In the genomic region with DNA sequence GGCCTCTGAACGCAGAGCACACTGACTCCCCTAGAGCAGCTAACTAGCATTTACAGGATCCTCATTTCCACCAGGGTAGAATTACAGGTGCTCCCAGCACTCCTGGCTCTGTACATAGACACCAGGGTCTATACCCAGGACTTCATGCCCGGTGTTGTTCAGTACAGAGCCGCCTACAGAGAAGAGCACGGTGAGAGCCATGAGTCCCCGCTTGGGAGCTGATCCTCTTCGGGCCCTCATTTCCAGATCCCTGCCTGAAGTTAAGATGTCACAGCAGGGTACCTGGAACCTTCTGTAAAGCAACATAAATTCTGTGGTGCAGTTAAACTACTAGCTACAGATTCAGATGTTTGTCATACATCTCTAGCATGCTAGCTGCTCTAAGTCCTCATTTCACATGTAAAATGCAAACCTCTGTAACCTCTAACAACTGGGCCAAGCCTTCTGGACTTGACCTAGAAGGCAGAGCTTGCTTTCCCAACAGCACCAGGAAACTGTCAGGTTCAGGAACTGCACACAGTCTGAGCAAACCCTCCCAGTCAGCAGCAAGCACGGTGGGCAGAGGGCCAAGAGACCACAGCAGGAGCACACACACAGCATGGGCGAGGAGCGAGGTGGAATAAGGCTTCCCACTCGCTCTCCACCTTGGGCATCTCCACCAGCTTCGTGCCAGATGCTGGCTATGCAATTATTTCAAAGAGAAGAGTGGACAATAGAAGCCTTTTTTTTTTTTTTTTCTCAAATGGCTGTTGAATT, we compare ENCODE assay signal across 10 mouse cellular contexts. TPM values are rescaled to one million over a fixed set of nuclear protein-coding genes. Genes with fewer than 3 reads are reported as not detected.
DNase-seq lines count a peak whose midpoint lies in the region; ATAC-seq lines count a peak whose summit lies in the region.
"Had no signal": no experiment of that assay in that cellular context is flagged by ENCODE, and none has a peak within 500 bp of the region (broad histone marks: within the 10 kb centered on the region; RNA-seq: fewer than 3 reads in every experiment).

No protein-coding gene starts in this region.

- no peaks in the 10 kb centered on the region for H3K4me1 ChIP-seq in embryonic facial prominence, embryonic 13.5 days
- H3K4me1 ChIP-seq in embryonic facial prominence, embryonic 10.5 days = no peaks in the 10 kb centered on the region
- H3K4me1 ChIP-seq in embryonic facial prominence, embryonic 15.5 days = no peaks in the 10 kb centered on the region

- H3K36me3 ChIP-seq in embryonic facial prominence, embryonic 13.5 days = peaks cover 67% of the 10 kb centered on the region
- peaks cover 92% of the 10 kb centered on the region for H3K36me3 ChIP-seq in embryonic facial prominence, embryonic 10.5 days (replicated peaks)
- H3K36me3 ChIP-seq in embryonic facial prominence, embryonic 15.5 days = peaks cover 68% of the 10 kb centered on the region

- H3K4me3 ChIP-seq in embryonic facial prominence, embryonic 13.5 days = no peak overlapping the region
- H3K4me3 ChIP-seq in embryonic facial prominence, embryonic 10.5 days = no peak overlapping the region
- no peak overlapping the region for H3K4me3 ChIP-seq in embryonic facial prominence, embryonic 15.5 days (replicated peaks)

- no peak for ATAC-seq in embryonic facial prominence, embryonic 13.5 days (ENCODE audit: insufficient number of reproducible peaks, insufficient read depth, low FRiP score, low TSS enrichment, low read depth)
- ATAC-seq in embryonic facial prominence, embryonic 15.5 days (ENCODE audit: insufficient number of reproducible peaks, low FRiP score, low TSS enrichment, low read depth) = no peak
- ATAC-seq in erythroblast, adult 5-6 weeks (replicated peaks; ENCODE audit: low FRiP score, poor library complexity, severe bottlenecking) = no peak

- no peak overlapping the region for H3K4me2 ChIP-seq in embryonic facial prominence, embryonic 13.5 days
- no peak overlapping the region for H3K4me2 ChIP-seq in embryonic facial prominence, embryonic 15.5 days (replicated peaks)
- H3K4me2 ChIP-seq: liver, embryonic 11.5 days had no signal

- no peak for DNase-seq in embryonic facial prominence, embryonic 10.5 days (ENCODE audit: low spot score)
- DNase-seq in kidney, postnatal 4 days = peak; percentile 42 to 44
- no peak for DNase-seq in kidney, adult 8-10 months
- DNase-seq in Muller cell, postnatal 12 days (ENCODE audit: inconsistent ontology term) = peak; percentile 31
- DNase-seq in ovary, postnatal 10 days (ENCODE audit: low spot score) = no peak
- DNase-seq: thymus, postnatal 4 days had no signal

- H3K9ac ChIP-seq in embryonic facial prominence, embryonic 13.5 days = no peak overlapping the region
- no peak overlapping the region for H3K9ac ChIP-seq in embryonic facial prominence, embryonic 15.5 days

- H3K9me3 ChIP-seq in embryonic facial prominence, embryonic 13.5 days = no peaks in the 10 kb centered on the region
- H3K9me3 ChIP-seq in embryonic facial prominence, embryonic 10.5 days = no peaks in the 10 kb centered on the region
- no peaks in the 10 kb centered on the region for H3K9me3 ChIP-seq in embryonic facial prominence, embryonic 15.5 days (replicated peaks)

- WGBS in embryonic facial prominence, embryonic 13.5 days = 80% methylated on average over 11 of the region's 11 CpGs
- WGBS in embryonic facial prominence, embryonic 10.5 days = 88% methylated on average over 11 of the region's 11 CpGs
- WGBS in embryonic facial prominence, embryonic 15.5 days = 77% methylated on average over 11 of the region's 11 CpGs

- 0 out of 2 replicates have a peak overlapping the region, but pooled peaks have one; percentile 3 for H3K27ac ChIP-seq in embryonic facial prominence, embryonic 13.5 days
- no peak overlapping the region for H3K27ac ChIP-seq in embryonic facial prominence, embryonic 10.5 days (replicated peaks)
- 0 out of 2 replicates have a peak overlapping the region, but pooled peaks have one; percentile 17 for H3K27ac ChIP-seq in embryonic facial prominence, embryonic 15.5 days (replicated peaks)

- H3K27me3 ChIP-seq in embryonic facial prominence, embryonic 13.5 days = no peaks in the 10 kb centered on the region
- no peaks in the 10 kb centered on the region for H3K27me3 ChIP-seq in embryonic facial prominence, embryonic 10.5 days (replicated peaks; ENCODE audit: low read depth, poor library complexity, severe bottlenecking)
- H3K27me3 ChIP-seq in embryonic facial prominence, embryonic 15.5 days = no peaks in the 10 kb centered on the region

RNA-seq across cellular contexts. Expression of gene Ralbp1, which starts 37.7 kb away (rescaled TPM):
- polyA plus RNA-seq in embryonic facial prominence, embryonic 13.5 days (2015; fragmentation: Nextera tagmentation; extraction: Ambion mirVana) = 94.1 and 105 TPM in 2 replicates
- 58.5 and 61.3 TPM in 2 replicates for polyA plus RNA-seq in embryonic facial prominence, embryonic 10.5 days (2016; fragmentation: Nextera tagmentation; extraction: Ambion mirVana)
- polyA plus RNA-seq in embryonic facial prominence, embryonic 15.5 days (2015; fragmentation: Nextera tagmentation; extraction: Ambion mirVana) = 150 and 170 TPM in 2 replicates
- 24.0 and 35.5 TPM in 2 replicates for total RNA-seq in erythroblast, adult 5-6 weeks (2015; ENCODE audit: low replicate concordance)
- total RNA-seq in erythroblast, adult 5-6 weeks (2017; ENCODE audit: low replicate concordance) = 83.8 and 90.1 TPM in 2 replicates

Comparison
In these comparisons a context has a peak if more than half of its experiments do, and no peak if none do; other contexts are left out.
1. DNase-seq: peak in kidney, postnatal 4 days (2 of 2) and Muller cell, postnatal 12 days (single experiment); none in embryonic facial prominence, embryonic 10.5 days (single experiment), kidney, adult 8-10 months (0 of 2) and ovary, postnatal 10 days (single experiment).